Mouse (Mus musculus): ENCODE results near the gene Slc37a3.
"Not testable (repeated sequence)": the region's sequence is repeated elsewhere in the genome, so short reads cannot be mapped to it uniquely, and the experiment has no call there.

The Slc37a3 gene

GRCm38 (mm10) chr6:39377311-39377827 lies at the start of gene Slc37a3:
Gene Slc37a3, minus strand, starts transcription at chr6:39377675.
- peak; percentile 89 to 91 for DNase-seq

GRCm38 (mm10) chr6:39426725-39427124 lies 49.2 kb upstream of the Slc37a3 start:
- no peak for DNase-seq

- no peak for DNase-seq
These were observed 47.7 kb upstream of the Slc37a3 start for GRCm38 (mm10) chr6:39425181-39425580.

GRCm38 (mm10) chr6:39423686-39424085 lies 46.2 kb upstream of the Slc37a3 start:
- no peak for DNase-seq

- DNase-seq = no peak
These were observed 45.7 kb upstream of the Slc37a3 start for GRCm38 (mm10) chr6:39423130-39423551.

- DNase-seq = no peak
These were observed 43.4 kb upstream of the Slc37a3 start for GRCm38 (mm10) chr6:39420867-39421266.

GRCm38 (mm10) chr6:39419851-39420721 lies 42.6 kb upstream of the Slc37a3 start, which contains the start of gene Mkrn1:
Gene Mkrn1, minus strand, starts transcription at chr6:39420462.
- DNase-seq = peak; percentile 90 to 93

- no peak for DNase-seq
These were observed 41.9 kb upstream of the Slc37a3 start for GRCm38 (mm10) chr6:39419386-39419850.

GRCm38 (mm10) chr6:39416654-39417053 lies 39.2 kb upstream of the Slc37a3 start:
- DNase-seq = not testable (repeated sequence)

- DNase-seq = peak; percentile 75 to 76
These were observed 38.3 kb upstream of the Slc37a3 start for GRCm38 (mm10) chr6:39415762-39416161.

- no peak for DNase-seq
These were observed 36.6 kb upstream of the Slc37a3 start for GRCm38 (mm10) chr6:39414106-39414505.

- no peak for DNase-seq
These were observed 29.0 kb upstream of the Slc37a3 start for GRCm38 (mm10) chr6:39406480-39406879.

- peak; percentile 23 to 37 for DNase-seq
These were observed 25.7 kb upstream of the Slc37a3 start for GRCm38 (mm10) chr6:39403136-39403535.

- DNase-seq = no peak
These were observed 22.9 kb upstream of the Slc37a3 start for GRCm38 (mm10) chr6:39400343-39400742.

GRCm38 (mm10) chr6:39398342-39398741 lies 20.9 kb upstream of the Slc37a3 start:
- no peak for DNase-seq

GRCm38 (mm10) chr6:39397046-39397445 lies 19.6 kb upstream of the Slc37a3 start:
- no peak for DNase-seq

- peak; percentile 29 to 32 for DNase-seq
These were observed 18.4 kb upstream of the Slc37a3 start for GRCm38 (mm10) chr6:39395916-39396315.

GRCm38 (mm10) chr6:39395471-39395870 lies 18.0 kb upstream of the Slc37a3 start:
- no peak for DNase-seq

- DNase-seq = peak; percentile 21 to 31
These were observed 12.5 kb upstream of the Slc37a3 start for GRCm38 (mm10) chr6:39389988-39390387.

GRCm38 (mm10) chr6:39381125-39381880 lies 3.8 kb upstream of the Slc37a3 start, which contains the start of gene Rab19:
Gene Rab19, plus strand, starts transcription at chr6:39381175.
- no peak for DNase-seq

GRCm38 (mm10) chr6:39380276-39380675 lies 2.8 kb upstream of the Slc37a3 start:
- DNase-seq = no peak

GRCm38 (mm10) chr6:39379749-39380148 lies 2.3 kb upstream of the Slc37a3 start:
- no peak for DNase-seq

GRCm38 (mm10) chr6:39379224-39379623 lies 1.7 kb upstream of the Slc37a3 start:
- DNase-seq = no peak

Measured in cerebellum, postnatal 36 days (tissue).